Mouse (Mus musculus) kidney, postnatal 4 days (tissue): ENCODE measurements at regions not wholly inside any gene's neighbourhood (a gene's known extent, or its start where the extent isn't known, plus 50 kb on each side); places are given as distances from the start of the nearest gene placed in this dataset.

Source experiments
- DNase-seq, 2 experiments: peaks; one replicate each; pipeline ENCODE4 v3.0.0; 2021; ENCODE audit warnings: mixed read lengths in 2 of 2

DNA sequence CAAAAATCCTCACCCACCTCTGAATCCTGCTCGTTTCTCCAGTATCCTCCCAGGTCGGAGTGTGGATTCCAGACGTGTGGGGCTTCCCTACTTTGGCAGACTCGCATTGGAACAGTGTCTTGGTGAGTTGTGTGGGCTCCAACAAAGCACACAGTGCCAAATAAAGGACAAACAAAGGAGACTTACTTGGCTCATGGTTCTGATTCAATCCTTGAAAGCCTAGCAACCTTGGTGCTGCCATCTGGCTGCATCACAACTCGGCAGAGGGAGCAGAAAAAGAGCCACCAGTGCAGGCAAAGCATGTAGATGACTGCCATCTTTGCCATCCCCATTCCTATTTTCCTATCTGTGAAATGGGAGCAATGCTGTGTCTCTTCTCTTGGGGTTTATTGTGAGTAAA is 64.0 kb downstream of the Il9r start:
- DNase-seq, result no peak

DNA sequence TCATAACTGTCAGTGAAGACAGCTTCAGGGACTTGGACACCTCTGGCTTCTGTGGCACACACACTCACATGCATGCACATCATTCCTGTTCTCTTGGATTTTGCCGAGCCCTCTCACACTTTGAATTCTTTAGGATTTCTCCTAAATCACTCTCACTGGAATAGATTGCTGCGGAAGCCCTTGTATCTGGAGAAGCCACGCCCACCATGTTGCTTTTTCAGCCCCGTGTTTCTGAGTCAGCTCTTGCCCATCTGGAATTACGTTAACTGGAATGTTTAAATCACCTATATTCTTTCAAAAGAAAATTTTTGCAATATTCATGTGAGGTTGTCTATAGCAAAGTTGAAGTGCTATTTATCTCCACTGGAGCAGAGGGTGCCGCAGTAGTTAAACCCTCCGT is 66.1 kb downstream of the Il9r start:
- DNase-seq, result no peak

DNA sequence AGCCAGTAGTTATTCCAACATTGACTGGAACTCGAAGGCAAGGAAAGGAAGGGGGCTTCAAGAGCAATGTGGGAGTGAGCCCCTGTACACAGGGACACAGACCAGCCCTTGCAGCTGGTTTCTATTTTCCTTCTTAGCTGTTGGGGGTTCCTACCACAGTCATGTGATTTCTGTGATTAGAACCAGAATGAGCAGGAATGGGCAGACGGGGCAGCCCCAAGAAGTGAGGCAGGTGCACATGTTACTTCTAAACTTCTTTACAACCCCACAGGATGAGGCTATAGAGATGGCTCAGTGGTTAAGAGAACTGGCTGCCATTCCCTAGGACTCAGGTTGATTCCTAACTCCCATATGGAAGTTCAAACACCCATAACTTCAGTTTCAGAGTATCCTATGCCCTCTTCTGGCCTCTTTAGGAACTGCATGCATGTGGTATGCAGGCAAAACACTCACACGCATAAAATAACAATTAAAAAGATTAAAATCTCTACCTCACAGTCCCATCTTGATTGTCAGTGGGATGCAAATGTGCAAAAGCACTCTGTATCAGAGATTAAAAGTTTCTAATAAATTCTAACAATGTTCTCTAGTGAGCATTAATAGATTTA is 68.0 kb downstream of the Il9r start:
- DNase-seq, result no peak

DNA sequence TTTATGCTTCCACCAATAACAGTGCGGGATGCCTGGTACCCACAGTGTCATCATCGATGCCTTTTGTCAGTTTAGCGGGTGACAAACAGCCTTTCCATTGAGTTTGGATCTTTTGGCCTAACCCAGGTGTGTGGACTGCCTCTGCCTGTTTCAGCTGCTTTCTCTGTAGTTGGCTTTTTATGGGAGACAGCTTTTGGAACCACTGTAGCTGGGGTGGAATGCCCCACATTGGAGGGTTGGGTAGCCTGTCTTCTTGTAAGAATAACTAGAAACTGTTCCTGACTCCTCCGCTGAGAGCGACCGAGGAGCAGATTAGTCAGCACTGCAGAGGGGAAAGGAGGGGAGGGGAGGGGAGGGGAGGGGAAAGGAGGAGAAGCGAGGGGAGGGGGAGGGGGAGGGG is 71.5 kb downstream of the Il9r start:
- DNase-seq, result no peak

DNA sequence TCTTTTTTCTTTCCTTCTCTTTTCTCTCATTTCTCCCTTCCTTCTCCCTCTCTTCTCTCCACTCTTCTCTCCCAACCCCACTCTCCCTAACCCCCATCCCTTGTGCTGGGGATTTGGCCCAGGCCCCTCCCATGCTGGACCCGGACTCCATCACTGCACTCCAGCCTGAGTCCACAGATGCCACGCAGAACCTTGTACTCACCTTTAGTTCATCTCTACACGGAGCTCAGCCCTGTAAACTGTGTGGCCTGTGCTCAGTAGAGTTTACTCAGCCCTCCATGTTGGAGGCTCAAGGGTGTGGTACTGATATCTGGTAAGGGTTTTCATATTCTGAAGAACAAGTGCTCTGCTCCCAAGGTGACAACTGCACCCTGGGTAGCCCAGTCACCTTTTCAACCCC is 72.1 kb downstream of the Il9r start:
- no peak for DNase-seq

DNA sequence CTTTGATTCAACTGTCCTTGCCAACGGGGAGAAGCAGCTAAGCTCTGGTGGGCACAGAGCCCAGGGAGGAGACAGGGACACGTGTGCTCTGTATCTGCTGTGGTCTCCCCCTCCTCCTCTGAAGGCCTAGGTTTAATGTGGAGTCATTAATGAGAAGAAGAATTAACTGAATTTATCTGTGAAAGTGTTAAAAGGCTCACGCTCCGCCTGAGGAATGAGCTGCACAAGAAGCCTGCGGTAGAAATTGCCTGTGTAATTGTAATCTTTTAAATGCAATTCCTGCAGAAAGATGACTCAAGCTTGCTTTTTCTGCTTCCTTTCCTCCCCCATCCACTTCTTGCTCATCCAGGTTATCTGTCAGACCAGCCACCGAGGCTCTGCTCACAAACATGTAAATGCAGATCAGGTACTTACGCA is 72.7 kb downstream of the Il9r start:
- no peak for DNase-seq

DNA sequence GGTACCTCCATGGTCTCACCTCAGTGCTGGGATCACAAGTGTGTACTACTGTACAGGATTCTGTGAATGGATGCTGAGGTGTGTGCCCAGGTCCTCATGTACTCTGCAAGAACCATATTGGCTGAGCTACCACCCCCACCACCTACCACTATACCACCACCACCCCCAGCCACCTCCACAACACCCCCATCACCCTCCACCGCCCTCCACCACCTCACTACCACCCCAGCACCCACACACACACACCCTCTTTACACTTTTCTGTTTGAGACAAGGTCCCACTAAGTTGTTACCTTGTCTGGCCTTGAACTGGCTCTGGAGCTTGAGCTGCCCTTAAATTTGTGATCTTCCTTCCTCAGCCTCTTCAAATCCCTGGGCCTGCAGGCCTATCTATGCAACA is 73.3 kb downstream of the Il9r start:
- no peak for DNase-seq

DNA sequence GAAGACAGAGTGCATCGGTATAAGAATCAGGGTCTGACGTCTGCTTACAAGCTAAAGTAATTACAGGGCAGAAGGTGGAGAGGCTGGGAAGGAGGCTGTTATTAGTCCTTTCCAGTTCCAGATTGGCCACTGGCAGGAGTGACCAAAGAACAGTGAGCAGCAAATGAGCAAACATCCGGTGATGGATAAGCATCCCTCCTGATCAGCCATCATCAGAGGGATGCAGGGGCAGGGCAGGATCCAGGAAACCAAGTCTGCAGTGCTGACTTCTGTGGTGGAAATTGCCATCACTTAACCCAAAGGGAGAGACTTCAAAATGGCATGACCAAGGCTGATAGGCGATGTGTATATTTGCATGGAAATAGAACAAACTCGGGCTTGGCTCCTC is 73.8 kb downstream of the Il9r start:
- DNase-seq, result no peak

DNA sequence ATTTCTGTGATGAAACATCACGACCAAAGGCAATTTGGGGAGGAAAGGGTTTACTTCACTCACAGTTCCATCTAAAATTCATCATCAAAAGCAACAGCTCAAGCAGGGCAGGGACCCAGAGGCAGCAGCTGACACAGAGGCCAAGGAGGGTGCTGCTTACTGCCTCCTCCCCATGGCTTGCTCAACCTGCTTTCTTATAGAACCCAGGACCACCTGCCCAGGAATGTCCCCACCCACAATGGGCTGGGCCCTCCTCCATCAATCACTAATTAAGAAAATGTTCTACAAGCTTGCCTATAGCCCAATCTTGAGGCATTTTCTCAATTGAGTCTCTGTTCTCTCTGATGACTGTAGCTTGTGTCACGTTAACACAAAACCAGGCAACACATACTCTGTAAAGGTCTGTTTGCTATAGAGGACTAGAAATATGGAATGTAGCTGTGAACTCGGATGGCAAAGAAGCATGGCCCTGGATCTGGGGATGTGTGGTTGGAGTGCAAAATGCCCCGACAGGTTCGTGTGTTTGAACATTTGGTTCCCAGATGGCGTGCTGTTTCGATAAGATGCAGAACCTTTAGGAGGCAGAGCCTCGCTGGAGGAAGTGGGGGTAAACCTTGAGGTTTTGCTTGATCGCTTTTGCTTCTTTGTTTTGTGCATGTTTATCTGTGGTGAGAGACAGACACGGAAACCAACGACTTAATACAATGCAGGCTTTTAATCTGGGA is 74.3 kb downstream of the Il9r start:
- no peak for DNase-seq

DNA sequence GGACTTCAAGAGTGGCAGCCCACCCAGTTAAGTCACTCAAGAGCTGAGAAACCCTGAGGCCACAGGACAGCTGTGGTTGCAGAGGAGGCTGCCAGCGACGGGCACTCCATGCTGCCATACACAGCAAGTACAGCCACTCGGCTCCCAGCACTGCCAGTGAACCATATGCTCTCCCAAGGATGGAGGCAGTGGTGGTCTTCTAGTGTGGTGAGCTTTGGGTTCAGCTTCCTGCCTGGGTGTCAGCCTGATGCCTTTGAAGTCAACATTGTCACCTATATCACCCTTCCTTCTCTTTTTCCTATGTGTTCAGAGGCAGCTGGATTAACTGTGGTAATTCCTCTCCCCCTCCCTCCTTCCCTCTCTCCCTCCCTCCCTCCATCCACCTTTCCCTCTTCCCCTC is 79.5 kb downstream of the Il9r start:
- no peak for DNase-seq

DNA sequence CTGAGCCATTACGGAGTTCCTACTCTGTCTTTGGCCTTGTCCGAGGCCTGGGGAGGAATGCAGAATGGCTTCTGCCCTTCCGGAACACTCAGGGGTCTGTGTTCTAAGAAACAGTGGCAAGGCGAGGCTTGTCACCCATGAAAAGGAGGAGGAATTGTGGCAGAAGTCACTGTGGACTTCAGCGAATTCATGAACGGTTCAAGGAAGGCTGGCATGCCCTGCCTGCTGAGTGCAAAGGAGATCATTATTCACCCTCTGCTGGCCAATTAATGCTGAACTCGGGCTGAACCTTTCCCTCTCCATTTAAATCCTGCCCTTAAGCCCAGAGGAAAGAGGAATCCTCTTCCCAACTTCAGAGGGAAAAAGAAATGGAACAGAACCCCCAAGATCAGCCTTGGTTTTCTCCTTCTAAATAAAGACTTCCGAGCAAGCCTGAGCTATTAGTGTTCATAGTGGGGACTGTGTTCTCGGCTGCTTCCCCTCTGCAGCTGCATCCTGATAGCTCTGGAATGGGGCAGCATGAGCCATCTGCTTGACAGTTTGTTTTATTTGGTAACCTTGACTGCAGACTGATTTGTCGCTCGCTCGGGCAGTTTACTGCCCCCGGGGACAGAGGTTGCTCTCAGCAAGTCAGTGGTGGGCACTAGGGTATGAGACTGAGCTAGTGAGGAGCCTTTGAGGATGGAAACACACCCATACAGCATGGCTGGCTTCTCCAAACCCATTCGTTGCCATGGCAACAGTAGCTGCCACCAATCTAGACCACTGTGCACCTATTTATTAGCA is 81.0 kb downstream of the Il9r start:
- DNase-seq, result peak in 1 of 2 experiments; percentile 37

DNA sequence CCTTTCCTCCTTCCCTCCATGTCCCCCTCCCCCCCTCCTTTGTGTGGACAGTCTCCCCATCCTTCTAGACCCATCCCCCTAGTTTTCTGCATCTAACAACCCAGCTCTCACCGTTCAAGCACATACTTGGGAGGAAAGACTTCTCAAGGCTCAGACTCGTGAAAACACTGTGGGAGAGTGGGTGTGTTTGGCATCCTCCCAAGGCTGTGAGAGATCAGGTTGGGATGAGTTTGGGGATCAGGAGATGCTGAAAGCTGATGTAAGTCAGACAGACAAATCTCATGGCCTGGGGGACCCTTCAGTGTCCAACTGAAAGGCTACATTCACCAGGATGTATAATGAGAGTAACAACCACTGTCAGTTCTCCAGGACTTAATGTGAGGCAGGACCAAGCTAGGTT is 82.1 kb downstream of the Il9r start:
- DNase-seq, result no peak

DNA sequence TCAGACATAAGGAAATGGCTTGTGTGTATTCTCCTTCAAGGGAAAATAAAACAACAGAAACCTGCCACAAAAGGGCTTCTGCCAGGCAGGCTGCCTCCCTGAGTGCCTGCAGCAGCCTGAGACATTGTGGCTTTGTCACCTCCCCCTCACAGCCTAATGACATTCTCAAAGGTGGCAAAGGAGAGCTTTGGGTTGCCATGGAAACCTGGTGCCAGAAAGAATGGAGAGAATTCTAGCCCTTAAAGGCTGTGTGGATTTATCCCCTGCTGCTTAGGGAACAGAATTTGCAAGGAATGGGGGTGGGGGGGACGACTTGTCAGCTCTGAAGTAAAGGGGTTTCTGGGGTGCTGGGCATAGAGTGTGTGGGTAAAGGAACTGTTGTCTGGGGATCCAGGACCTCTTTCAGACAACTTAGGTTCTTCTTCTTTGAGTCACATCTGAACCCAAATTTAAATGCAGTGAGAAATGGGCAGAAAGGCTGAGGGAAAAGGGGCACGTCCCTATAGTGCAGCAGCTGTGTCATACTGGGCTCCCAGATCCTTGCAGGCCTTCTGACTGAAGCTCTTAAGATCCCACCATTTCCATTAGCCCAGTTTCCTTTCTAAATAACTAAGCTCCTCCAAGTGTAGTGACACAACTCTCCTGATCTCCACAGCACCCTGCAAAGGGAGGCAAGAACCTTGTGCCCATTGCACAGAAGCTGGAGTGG is 86.8 kb downstream of the Il9r start:
- DNase-seq, result peak; percentile 31 to 59

DNA sequence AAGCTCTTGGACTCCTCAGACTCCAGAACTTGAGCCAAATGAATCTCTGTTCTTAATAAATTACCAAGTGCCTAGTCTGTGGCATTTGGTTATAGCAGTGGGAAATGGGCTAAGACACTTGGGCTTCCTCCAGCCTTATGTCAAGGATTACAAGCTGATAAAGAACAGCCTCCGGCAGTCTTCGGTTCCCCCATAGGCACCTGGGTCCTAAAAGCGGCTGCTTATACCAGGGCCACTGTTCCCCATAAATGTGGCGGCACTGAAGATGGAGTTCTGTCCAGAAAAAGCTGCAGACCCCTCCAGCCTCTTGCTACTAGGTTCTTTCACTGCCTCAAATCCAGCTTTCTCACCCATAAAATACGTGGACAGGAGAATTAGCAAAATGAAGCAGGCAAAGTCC is 87.6 kb downstream of the Il9r start:
- peak in 1 of 2 experiments; percentile 27 for DNase-seq

DNA sequence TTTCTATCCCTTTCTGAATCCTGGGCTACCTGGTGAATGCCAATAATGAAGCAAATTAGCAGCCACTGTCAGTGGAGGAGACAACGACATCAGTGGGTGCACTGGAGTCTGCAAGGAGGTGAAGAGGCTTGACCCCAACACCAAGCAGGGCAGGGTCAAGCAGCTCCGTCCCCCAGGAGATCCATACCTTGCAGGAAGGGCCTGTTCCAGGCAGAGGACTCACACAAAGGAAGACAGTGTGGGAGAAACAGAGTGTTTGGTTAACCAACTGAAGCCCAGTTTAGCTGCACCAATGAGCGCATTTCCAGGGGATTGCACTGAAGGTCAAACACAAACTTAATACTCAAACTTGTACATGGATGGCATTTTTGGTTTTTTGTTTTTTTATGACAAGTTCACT is 88.2 kb downstream of the Il9r start:
- DNase-seq, result no peak

DNA sequence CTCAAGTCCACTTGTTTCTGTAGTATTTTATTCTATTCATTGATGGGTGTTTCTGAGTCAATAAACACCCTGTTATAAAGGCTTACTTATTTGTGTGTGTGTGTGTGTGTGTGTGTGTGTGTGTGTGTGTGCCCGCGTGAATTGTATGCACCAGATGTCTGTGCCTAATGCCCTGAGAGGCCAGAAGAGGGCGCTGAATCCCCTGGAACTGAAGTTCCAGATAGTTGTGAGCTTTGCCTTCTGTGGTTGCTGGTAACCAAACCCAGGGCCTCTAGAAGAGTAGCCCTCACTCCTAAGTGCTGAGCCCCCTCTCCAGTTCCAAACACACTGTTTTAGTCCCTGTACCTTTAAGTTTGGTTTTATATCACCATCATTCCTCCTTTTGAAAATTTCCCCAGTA is 90.2 kb downstream of the Il9r start:
- no peak for DNase-seq
